ENCODE assay signal across 9 mouse cellular contexts in genomic region chr8:84567541-84567940, GRCm38 (mm10).
DNase-seq lines count a peak whose midpoint lies in the region; ATAC-seq and TF ChIP-seq lines count a peak whose summit lies in the region.
"Had no signal": no experiment of that assay in that cellular context is flagged by ENCODE, and none has a peak within 500 bp of the region (broad histone marks: within the 10 kb centered on the region; RNA-seq: fewer than 3 reads in every experiment).

No protein-coding gene starts in this region.

- peaks cover 15% of the 10 kb centered on the region for H3K4me1 ChIP-seq in megakaryocyte, embryonic 14.5 days
- H3K4me1 ChIP-seq in midbrain, postnatal 0 days (ENCODE audit: insufficient read depth, low read length): no peaks in the 10 kb centered on the region; the same call in 1 of the 2 replicates
- peaks cover 4% of the 10 kb centered on the region; the same call in 1 of the 2 replicates for H3K4me1 ChIP-seq in embryonic facial prominence, embryonic 10.5 days
- H3K4me1 ChIP-seq: embryonic facial prominence, embryonic 12.5 days had no signal

- H3K4me3 ChIP-seq in megakaryocyte, embryonic 14.5 days (replicated peaks): peak overlapping the region; percentile 68
- H3K4me3 ChIP-seq in midbrain, postnatal 0 days (ENCODE audit: low read depth, low read length): no peak overlapping the region
- H3K4me3 ChIP-seq in embryonic facial prominence, embryonic 10.5 days: no peak overlapping the region
- H3K4me3 ChIP-seq: embryonic facial prominence, embryonic 12.5 days had no signal

- H3K9me3 ChIP-seq in megakaryocyte, embryonic 14.5 days: no peaks in the 10 kb centered on the region
- H3K9me3 ChIP-seq in midbrain, postnatal 0 days (ENCODE audit: low read length): no peaks in the 10 kb centered on the region
- H3K9me3 ChIP-seq in embryonic facial prominence, embryonic 10.5 days: no peaks in the 10 kb centered on the region
- H3K9me3 ChIP-seq: embryonic facial prominence, embryonic 12.5 days had no signal

- peaks cover 51% of the 10 kb centered on the region for H3K27me3 ChIP-seq in megakaryocyte, embryonic 14.5 days (replicated peaks)
- no peaks in the 10 kb centered on the region for H3K27me3 ChIP-seq in midbrain, postnatal 0 days (ENCODE audit: insufficient read depth, low read length)
- peaks cover 17% of the 10 kb centered on the region for H3K27me3 ChIP-seq in embryonic facial prominence, embryonic 10.5 days (replicated peaks; ENCODE audit: low read depth, poor library complexity, severe bottlenecking)

- WGBS in midbrain, postnatal 0 days: 81% methylated on average over 19 of the region's 19 CpGs
- WGBS in embryonic facial prominence, embryonic 10.5 days: 78% methylated on average over 19 of the region's 19 CpGs

- no peak overlapping the region for H3K4me2 ChIP-seq in midbrain, postnatal 0 days (ENCODE audit: low read depth, low read length, poor library complexity, severe bottlenecking)
- H3K4me2 ChIP-seq: embryonic facial prominence, embryonic 12.5 days had no signal

- H3K27ac ChIP-seq in midbrain, postnatal 0 days (ENCODE audit: low read depth, low read length): no peak overlapping the region
- H3K27ac ChIP-seq in embryonic facial prominence, embryonic 10.5 days (replicated peaks): no peak overlapping the region
- H3K27ac ChIP-seq: embryonic facial prominence, embryonic 12.5 days had no signal

- no peak overlapping the region for H3K9ac ChIP-seq in midbrain, postnatal 0 days (replicated peaks; ENCODE audit: low read length, poor library complexity, severe bottlenecking)
- H3K9ac ChIP-seq: embryonic facial prominence, embryonic 12.5 days had no signal

- no peak for TF ChIP-seq CTCF in midbrain, postnatal 0 days (IDR thresholded peaks at IDR 0.05)

- H3K36me3 ChIP-seq in megakaryocyte, embryonic 14.5 days (replicated peaks; ENCODE audit: low read length): no peaks in the 10 kb centered on the region
- H3K36me3 ChIP-seq in midbrain, postnatal 0 days (ENCODE audit: insufficient read depth, low read length): peaks cover 36% of the 10 kb centered on the region
- no peaks in the 10 kb centered on the region; the same call in 1 of the 2 replicates for H3K36me3 ChIP-seq in embryonic facial prominence, embryonic 10.5 days (replicated peaks)
- H3K36me3 ChIP-seq: embryonic facial prominence, embryonic 12.5 days had no signal

- no peak for ATAC-seq in cerebellum, adult (ENCODE audit: insufficient number of reproducible peaks, low FRiP score, low TSS enrichment)
- peak; percentile 71 for ATAC-seq in common myeloid progenitor, adult 5-6 weeks (replicated peaks; ENCODE audit: low read depth, poor library complexity, severe bottlenecking)
- ATAC-seq in midbrain, postnatal 0 days (ENCODE audit: low FRiP score): no peak

- peak; percentile 53 to 79 for DNase-seq in cerebellum, postnatal 14 days
- peak; percentile 69 for DNase-seq in A20 (ENCODE audit: low read depth, low spot score)
- no peak for DNase-seq in midbrain, postnatal 0 days (ENCODE audit: low spot score)
- DNase-seq in embryonic facial prominence, embryonic 10.5 days (ENCODE audit: low spot score): no peak
- no peak for DNase-seq in retina, postnatal 1 day

Comparison
In these comparisons a context has a peak if more than half of its experiments do, and no peak if none do; other contexts are left out.
1. DNase-seq: peak in cerebellum, postnatal 14 days (2 of 2) and A20 (single experiment); none in midbrain, postnatal 0 days (single experiment), embryonic facial prominence, embryonic 10.5 days (single experiment) and retina, postnatal 1 day (single experiment).